Mouse (Mus musculus) frontal cortex, postnatal 36 days (tissue): ENCODE results near the gene Rsad1.

Experiments
- DNase-seq, 2 experiments: peaks; one replicate each; pipeline ENCODE4 v3.0.0; 2022; ENCODE audit warnings: low spot score in 2 of 2

The Rsad1 gene

DNA sequence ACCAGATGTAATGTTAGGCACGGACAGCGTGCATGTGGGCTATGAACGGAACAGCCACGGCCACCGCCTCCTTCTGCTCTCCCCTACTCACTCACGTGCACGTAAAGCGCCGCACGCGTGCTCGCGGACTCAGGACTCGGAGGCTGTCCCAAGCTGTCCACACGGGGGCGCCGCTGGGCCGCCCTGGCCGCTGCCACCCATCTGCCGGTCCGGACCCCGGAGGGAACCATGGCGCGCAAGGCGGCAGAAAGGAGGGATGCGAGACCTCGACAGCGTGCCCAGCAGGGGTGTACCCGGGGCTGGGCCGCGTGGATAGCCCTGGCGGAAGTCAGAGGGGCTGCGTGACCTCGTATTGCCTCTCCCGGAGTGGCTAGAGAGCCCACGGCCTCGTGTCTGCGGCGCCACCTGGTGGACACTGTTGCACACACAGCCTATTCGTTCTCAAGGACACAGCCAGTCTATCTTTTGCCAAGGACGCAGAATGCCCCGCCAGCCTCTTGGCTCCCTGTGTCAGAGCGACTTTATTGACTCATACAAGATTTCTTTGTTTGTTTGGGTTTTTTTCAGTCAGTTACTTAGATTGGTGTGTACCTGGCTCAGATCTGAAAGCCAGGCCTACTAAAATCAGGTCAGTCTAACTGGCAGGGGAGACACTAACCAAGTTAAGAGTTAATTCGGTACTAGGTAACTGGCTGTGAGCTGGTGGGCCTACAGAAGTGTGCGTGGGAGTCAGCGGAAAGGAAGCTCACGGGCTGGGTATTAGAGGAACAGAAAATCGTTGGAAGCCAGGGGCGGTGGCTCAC is at the start of gene Rsad1:
Gene Rsad1, minus strand, starts transcription at position 368 of the 803 bp plus-strand sequence.
- DNase-seq: peak; percentile 97 to 98

DNA sequence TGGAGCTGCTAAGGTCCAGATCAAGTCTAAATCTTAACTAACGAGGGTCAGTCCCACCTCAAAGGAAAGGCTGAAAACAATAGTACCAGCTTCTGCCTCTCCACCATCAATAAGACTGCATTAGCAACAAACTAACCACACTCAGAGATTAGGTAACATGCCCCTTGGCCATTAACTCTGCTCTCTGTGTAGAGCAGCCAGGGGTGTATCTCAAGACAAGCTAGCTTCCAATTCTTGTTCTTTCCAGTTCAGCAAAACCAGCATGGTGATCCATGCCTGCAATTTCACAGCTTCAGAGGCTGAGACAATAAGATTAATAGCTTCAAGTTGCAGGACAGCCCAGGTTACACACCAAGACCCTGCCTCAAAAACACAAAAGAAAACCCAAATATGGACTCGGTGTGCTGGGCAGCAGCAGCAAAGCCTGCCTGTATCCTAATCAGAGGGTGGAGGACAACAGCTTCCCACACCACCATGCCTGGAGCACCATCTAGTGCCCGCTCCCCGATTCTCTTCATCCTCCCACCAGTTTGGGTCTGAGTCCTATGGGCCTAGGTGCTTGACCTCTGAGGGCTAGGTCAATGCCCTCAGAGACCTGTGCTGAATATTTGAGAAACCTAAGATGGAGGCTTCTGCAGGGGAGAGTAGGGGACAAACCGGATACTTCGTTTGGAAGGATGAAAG is 49.5 kb upstream of the Rsad1 start:
- no peak for DNase-seq

DNA sequence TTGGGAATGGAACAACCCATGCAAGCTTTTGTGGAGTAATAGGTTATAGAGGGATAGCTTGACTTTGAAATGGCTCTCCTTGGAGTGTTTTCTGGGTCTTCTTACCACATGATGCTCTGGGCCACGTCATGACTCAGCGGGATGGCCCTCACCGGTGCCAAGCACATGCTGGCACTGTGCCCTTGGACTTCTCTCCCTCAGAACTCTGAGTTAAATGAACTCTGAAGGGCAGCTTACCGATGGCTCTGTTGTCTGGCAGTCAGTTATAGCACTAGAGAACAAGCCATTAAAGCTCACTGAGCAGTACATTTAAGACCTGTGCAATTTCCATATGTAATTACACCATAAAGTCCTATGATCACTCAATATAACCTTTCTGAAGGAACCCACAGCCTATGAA is 48.3 kb upstream of the Rsad1 start:
- no peak for DNase-seq

DNA sequence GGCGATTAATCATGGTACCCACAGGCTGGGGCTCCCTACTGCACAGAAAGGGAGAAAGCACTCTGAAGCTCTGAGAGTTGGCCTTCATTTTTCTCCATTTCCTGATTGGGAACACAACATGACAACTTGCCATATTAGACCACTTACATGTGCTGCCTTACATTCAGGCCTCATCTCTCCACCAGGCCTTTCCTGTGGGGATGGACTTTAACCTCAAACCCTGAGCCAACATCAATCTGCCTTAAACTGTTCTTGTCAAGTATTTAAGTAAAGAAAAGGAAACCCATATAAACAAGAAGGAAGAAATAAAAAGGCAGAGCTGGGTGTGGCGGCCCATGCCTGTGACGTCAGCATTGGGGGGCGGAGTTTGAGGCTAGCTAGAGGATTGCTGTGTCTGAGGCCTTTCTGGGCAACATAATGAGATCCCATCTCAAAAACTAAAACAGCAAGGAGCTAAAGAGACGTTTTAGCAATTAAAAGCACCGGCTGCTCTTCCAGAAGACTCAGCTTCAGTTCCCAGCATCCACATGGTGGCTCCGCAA is 47.3 kb upstream of the Rsad1 start:
- DNase-seq: no peak

DNA sequence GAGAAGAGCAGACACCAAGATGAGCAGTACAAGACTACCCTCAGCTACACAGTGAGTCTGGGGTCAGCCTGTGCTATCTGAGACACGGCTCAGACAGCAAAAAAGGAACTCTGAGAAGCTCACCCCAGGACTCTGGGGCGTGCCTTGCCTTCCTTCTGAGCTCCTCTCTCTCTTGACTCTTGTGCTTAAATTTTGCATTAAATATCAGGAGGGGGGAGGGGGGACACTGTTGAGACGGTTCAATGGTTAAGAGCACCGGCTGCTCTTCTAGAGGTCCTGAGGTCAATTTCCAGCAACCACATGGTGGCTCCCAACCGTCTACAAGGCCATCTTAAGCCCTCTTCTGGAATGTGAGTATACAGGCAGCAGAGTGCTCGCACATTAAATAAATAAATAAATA is 38.5 kb upstream of the Rsad1 start:
- DNase-seq: no peak

DNA sequence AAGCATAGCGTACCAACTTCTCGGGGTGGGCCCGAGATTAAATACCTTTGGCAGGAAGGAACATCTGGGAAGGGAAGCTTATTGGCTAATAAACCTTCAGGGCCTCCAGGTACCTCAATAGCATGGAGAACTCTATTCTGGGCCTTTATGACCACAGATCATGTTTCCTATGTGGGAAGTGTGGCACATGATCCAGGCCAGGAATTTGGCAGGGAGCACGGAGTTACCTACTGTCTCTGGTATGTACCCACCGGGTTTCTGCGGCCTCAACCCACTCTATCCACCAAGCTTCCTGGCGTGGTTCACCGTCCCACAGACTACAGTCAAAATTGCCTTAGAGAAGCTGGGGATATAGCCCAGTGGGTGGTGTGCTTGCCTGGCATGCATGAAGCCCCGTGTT is 36.0 kb upstream of the Rsad1 start:
- no peak for DNase-seq

DNA sequence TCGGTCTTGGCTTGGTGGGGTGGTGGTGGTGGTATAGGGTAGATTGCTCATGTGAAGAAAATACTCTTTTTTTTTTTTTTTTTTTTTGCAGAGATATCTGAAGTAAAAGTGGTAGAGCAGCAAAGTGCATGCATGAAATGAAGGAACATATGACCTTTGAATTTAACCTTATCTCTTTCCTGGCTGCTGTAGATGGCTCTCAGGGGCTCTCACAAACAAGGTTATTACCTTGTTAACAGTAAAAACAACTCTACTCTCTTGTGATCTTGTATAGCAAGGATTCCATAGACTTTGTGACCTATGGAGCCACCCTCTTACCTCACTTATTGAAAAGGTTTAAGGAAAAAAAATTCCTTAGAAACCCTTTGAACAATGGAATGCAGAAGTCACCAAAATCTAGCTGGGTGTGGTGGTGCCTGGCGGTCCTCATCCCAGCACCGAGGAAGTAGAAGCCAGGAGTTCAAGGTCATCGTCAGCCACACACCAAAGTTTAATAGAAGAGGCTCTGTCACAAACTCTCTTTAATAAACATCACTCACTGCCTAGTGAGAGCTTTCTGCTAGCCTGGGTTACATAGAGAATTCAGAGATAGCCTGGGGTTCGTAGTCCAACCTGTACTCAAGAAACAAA is 31.2 kb upstream of the Rsad1 start:
- no peak for DNase-seq

DNA sequence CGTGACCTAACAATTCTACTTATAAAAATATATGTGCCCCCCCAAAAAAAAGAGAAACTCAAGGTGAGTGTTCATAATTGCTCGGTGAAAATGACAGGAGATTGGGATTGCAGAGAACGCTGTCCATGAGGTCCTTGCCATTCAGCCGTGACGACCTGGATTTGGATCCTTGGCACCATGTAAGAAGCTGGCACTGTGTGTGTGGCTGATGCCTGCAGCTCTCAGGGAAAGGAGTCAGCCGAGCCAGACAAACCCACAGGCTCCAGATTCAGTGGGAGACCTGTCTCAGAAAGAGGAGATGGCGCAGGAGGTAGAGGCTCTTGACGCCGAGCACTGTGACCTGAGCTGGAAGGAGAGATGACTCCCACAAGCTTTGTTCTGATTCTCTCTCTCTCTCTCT is 27.3 kb upstream of the Rsad1 start:
- peak in 1 of 2 experiments; percentile 15 for DNase-seq

DNA sequence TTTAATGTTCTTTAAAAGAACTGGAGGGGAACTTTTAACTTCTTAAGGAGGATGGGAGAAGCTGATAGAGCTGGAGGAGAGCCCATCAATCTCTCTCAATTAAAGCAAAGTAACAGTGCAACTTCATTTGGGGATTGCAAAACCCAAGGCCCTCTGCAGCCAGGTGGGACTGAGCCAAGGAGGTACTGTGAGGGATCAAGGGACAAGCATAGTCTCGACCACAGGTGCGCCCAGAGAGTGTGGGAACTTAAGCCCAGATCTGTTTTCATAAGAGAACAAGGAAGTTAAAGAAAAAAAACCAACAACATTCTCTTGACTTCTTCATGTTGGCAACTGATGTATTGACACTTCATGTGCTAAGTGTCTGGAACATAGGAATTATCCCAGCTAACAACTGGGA is 26.0 kb upstream of the Rsad1 start:
- no peak for DNase-seq

DNA sequence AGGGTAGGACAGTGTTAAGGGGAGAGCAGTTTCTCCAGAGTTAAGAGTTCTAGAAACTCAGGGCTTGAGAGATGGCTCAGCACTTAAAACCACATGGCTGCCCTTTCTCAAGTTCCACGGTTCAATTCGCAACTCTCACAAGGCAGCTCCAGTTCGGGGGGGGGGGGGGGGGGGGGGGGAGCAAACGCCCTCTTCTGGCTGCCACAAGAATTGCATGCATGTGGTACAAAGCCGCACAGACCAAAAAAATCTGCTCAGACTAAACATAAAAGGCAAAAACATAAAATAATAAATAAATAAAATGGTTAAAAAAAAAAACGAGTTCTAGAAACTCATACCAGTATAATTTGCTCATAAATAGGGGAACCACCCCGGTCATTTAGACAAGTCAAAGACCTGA is 25.5 kb upstream of the Rsad1 start:
- no peak for DNase-seq

DNA sequence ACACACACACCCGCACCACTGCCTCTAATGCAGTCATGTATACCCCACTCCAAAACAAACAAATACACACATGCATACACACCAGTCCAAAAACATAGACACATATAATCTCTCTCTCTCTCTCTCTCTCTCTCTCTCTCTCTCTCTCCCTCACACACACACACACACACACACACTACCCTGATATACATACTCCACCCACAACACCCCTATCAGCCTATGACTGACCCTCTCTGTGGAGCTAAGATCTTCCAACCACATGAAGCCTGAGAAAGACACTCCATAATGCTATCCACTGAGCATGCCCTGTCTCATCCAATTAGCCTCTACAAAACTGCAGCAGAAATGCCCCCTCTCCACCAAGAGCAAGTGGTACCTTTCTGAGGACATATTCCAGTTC is 22.8 kb upstream of the Rsad1 start:
- no peak for DNase-seq

DNA sequence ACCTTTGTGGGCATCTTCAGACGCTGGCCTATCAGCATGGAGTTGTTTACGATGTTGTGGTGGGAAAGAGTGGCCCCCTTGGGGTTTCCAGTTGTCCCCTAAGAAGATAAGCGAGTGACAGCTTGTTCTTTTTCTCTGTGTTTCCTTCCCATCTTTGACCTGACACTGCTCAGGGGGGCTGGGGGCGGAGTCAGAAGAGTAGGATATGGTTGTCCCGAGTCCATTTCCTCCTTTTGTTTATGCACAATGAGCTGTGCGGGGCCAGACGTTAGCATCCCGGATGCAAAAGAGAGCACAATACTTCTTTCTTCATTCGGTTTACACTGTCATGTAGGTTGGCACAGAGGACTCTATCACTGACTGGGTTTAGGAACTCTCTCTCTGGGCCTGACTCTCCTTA is 21.6 kb upstream of the Rsad1 start:
- no peak for DNase-seq

DNA sequence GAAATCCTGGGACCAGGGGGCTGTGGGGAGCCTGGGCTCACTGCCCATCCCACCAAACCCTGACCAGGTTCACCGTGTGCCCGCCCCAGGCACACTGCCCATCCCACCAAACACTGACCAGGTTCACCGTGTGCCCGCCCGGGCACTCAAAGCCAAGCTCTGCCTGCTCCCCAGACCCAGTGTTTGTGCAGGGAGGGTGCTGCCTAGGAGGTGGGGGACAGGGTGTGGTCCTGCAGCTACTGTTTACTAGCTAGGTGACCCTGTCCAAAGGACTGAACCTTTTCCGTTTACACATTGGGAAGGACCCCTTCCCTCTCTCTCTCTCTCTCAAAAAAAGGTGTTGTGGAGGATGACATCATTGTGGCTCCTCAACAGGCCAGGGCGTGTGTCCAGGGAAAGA is 18.3 kb upstream of the Rsad1 start:
- DNase-seq: no peak

DNA sequence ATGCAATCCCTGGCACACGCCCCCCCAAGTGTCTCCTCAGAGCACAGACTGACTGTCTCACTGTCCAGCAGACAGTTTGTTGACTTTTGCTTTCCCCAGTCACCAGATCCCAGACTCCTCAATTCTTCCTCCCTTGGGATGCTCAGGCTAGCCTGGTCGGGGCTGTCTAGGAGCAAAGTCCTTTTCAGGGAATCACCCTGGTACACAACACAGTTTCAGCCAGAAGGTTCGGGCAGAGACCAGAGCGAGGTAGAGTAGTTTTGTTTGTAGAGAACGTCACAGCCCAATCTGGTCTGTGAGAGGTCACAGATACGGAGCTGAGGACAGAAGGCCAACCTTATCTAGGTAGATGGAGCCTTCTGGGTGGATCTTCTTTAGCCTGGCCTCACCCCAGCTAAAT is 17.5 kb upstream of the Rsad1 start:
- no peak for DNase-seq

DNA sequence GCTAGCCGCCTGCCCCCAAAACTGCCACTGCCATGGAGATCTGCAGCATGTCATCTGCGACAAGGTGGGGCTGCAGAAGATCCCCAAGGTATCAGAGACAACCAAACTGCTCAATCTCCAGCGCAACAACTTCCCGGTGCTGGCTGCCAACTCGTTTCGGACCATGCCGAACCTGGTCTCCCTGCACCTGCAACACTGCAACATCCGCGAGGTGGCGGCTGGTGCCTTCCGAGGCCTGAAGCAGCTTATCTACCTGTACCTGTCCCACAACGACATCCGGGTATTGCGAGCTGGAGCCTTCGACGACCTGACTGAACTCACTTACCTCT is 16.1 kb upstream of the Rsad1 start:
- no peak for DNase-seq

DNA sequence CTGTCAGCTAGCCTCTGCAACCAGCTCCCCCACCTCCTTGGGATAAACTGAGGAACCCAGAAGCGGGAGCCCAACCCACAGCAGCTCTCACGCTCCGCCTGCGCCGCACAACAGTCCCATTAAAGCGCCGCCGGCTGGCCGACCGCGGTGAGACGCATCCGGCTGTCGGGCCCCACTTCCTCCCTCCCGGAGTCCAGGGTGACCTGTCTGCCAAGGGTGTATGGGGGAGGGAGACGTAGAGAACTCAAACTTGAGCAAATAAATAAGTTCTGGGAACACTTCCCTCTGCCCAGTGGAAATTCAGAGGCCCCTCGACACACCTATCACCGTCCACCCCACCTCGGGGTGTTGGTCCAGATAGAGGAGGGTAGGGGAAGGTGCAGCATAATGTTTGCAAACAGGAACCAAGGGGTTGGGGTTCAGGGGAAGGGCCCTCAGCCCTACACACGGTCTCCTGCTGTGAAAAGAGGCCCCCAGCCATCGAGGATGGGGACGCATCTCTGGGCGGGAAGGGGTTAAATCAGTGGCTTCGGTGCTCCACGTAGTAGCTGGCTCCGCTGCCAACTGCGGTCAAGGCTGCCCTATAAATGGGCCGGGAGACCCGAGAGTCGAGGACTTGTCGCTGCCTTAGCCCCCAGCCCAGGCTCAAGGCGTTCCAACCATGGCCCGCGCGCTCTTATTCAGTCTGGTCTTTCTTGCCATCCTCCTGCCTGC is 15.5 kb upstream of the Rsad1 start, which contains the start of gene Chad:
Gene Chad, plus strand, starts transcription at position 611 of the 714 bp plus-strand sequence.
- DNase-seq: no peak

DNA sequence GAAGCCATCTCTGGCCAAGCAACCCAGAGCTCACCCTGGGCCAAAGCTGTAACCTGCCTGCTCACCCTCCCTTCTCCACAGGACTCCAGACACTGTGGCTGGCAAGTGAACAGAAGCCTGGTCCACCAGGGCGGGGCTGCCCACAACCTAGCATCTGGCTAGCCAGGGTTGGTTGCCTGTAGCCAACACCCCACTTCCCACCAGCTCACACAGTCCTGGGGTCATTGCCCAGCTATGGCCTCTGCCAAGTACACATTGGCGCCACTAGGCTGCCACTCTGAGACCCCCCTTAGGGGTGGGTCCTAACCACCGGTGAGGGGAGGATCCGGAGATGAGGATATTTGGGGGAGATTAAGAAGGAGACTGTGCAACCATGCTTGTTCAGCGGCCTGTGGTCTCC is 14.8 kb upstream of the Rsad1 start:
- no peak for DNase-seq

DNA sequence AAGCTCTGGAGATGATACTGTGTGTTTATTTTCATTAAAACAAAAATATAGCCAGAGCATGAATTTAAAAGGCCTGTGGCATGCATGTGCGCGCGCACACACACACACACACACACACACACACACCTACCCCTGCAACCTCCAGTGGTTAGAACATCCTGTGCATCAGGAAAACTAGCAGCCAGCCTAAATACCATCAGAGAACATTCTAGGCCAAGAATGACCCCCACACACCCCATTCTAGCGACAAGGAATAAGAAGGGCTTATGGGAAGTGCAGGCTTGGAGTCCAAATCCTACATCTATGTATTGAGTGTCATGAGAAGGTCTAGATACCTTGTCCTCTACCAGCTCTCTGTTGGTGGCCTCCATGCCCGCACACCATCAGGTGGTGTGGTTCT is 14.3 kb upstream of the Rsad1 start:
- DNase-seq: no peak

DNA sequence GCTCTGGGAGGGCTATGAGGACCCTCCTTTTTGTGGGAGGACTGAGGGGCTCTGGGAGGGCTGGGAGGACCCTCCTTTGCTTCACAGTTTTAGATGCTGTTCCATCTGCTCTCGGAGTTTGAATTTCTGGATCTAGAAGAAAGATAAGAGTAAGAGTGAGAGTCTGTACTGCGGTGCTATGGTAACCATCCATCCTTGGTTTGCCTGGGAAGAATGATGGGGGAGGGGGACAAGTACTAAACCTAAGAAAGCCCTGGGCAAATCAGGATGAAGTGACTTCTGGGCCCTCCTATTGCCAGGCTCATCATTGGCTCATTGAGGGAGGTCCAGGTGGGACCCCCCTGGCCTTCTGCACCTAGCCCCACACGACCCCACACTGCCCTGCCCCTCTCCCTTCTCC is 9.2 kb upstream of the Rsad1 start:
- DNase-seq: no peak

DNA sequence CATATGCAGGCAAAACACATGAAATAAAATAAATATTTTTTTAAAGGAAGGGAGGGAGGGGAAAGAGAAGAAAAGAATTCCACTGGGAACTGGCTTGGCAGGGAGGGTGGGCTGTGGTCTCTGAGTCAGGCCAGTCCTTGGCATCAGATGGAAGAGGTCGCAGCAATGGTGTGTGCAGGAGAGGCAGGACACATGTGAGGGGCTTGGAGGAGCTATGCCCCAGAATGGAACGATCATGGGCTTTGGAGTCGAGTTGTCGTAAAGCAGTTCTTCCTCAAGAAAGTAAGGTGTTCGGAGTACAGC is 1.3 kb upstream of the Rsad1 start:
- DNase-seq: no peak

DNA sequence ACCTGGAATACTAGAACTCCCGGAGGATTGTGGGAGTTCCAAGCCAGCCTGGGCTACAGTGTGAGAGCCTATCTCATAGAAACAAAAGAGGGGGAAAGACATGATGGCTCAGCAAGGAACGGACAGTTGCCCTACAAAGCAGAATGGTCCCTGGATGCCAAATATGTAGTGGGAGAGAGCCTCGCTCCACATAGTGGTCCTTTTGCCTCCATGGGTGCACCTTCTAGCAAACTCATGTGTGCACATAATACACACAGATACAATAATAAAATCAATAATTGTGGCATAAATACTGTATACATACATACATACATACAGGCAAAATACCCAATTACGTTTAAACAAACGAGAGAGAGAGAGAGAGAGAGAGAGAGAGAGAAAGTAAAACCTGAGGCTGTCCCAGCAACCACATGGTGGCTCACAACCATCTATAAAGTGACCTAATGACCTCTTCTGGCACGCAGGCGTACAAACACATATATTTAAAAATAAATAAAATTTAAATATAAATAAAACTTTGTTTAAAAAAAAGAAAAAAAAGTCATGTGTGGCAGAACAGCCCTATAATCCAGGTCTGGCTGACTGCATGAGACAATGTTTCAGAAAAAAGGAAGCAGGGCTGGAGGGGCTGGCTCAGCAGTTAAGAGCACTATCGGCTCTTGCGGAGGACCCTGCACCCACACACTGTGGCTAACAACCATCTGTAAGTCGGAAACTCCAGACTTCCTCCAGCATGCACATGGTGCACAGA is 811 bp upstream of the Rsad1 start:
- DNase-seq: peak in 1 of 2 experiments; percentile 28
